Mouse (Mus musculus): Measurements from ENCODE around the gene Olfr1357. TPM values are rescaled to one million over a fixed set of nuclear protein-coding genes. Genes with fewer than 3 reads are reported as not detected.
A peak's percentile ranks its signal among the peaks of the same experiment; 100 is the strongest.

The Olfr1357 gene
- total RNA-seq, 4 experiments from 2014 or later = not detected

DNA sequence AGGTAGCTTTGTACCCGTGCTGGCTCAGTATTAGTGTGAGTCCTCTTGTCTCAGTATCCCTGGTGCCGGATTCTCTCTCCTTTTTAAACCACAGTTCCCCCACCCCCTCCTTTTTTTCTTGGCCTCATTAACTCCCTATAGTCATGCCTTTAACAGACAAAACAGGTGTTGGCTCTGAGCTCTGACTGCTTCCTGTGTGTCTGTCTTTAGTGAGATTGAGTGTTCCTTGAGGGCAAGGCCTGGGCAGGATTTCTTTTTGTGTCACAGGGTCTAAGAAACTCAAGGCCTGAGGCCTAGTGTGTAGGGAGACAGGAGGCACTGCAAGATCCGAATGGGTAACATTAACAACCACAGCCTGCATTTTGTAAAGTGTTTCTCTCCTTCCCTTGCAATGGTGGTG is 39.7 kb downstream of the Olfr1357 start:
- no peak for DNase-seq

DNA sequence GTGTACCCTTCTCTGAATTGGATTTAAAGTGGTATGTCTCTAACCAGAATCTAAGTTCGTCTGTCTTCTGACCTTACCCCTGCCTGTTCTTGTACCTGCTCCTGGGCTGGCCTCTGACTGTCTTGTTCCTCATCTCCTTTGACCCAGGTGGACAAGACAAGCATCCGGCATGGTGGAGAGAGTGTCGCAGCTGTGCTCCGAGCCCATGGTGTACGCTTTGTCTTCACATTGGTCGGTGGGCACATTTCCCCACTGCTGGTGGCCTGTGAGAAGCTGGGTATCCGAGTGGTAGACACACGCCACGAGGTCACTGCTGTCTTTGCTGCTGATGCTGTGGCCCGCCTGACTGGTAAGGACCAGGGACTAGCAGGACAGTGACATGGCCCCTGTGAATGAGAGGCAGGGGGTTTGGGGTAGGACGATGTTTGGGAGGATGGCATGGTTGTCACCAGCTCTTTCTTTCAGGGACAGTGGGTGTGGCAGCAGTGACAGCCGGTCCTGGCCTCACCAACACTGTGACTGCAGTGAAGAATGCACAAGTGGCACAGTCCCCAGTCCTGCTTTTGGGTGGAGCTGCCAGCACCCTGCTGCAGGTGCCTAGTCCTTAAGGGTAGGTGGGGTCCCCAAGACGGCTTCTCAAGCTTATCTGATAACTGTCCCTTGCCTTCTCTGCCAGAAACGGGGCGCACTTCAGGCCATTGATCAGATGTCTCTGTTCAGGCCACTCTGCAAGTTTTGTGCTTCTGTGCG is 41.3 kb downstream of the Olfr1357 start:
- no peak for DNase-seq

DNA sequence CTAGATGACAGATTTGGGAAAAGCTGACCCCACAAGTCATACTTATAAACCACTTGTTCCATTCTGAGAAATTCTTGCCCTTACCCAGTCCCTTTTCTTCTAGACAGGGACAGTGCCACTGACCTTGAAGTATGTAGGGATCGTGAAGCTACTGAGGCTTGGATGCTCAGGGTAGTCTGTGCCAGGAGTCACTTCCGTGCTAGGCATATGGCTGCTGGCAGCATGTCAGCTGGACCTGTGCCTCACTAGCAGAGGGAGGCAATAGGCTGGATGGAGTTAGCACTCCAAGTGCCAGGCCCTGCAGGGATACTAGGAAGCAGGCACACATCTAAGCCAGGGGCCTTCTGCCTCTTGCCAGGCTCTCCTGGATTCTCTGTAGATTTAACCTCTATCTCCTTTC is 42.2 kb downstream of the Olfr1357 start:
- DNase-seq = no peak

DNA sequence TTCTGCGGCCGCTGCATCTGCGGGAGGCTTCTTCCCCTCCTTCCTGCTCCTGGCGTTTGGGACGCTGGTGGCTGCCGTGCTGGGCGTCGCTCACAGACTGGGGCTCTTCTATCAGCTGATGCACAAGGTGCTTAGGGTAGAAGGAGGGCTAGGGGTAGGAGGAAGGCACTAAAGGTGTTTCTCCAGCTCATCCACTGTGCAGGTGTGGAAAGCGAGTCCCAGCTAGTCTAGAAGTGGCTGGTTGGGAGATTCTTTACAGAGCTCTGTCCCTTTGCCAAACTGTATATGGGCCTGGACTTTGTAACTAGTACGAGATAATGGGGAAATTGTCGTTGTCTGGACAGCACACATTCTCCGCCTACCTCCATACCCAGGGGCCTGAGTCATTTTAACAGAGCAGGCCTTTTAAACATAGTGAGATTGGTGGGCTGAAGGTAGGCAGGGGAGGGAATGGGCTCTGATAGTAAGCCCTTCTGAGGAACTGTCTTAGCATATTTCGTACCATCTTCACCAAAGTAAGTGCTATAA is 42.7 kb downstream of the Olfr1357 start:
- no peak for DNase-seq

DNA sequence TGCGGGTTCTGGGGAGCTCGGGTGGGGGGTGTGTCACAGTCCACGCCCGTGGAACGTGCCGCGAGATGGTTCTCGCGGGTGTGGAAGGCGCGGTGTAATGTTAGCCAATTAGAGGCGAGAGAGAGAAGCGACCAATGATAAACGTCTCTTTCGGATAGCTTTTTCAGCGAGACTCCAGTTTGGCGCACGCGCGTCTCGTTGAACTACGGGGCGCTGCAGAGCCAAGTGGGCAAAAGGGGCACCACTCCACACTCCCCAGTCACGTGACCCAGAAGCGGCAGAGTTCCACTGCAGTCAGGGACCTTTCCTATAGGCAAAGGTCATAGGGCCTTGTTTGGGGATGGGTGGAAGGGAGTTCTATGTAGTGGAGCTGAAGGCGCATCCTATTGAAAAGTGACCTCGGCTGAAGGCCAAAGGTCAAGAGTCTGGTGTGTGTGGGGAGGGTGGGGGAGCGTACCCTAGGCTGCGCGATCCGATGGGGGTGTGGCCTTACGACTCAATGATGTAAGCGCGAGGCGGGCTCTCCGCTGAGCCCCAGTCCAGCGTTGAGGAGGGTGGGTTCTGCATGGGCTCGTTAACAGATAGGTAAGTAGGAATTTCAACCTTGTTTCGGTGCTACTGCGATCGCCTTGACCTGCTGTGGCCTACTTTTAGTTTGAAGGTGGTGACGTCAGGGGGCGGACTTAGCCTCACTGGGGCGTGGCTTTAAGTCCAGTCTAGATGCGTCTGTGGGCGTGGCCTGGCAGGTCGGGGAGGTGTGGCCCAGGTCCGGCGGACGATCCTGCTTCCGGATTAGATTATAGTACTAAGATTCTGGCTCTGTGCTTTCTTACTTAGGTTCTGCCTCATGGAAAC is 43.4 kb downstream of the Olfr1357 start, which contains the start of gene Ilvbl:
Gene Ilvbl, plus strand, starts transcription at position 97 of the 855 bp plus-strand sequence.
- peak; percentile 94 for DNase-seq

DNA sequence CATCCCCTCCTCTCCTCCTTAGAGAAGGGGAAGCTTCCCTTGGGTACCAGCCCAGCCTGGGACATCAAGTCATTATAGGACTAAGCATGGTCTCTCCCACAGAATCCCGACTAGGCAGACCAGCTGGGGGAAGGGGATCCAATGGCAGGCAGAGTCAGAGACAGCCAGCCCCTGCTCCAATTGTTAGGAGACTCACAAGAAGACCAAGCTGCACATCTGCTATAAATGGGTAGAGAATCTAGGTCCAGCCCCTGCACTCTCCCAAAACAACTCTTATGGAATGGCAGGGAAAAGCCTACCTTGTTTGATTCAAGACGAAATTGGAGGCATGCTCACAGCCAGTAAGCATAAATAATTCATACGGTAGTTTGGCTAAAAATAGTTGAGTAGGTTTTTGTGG is 44.6 kb downstream of the Olfr1357 start:
- DNase-seq = no peak

DNA sequence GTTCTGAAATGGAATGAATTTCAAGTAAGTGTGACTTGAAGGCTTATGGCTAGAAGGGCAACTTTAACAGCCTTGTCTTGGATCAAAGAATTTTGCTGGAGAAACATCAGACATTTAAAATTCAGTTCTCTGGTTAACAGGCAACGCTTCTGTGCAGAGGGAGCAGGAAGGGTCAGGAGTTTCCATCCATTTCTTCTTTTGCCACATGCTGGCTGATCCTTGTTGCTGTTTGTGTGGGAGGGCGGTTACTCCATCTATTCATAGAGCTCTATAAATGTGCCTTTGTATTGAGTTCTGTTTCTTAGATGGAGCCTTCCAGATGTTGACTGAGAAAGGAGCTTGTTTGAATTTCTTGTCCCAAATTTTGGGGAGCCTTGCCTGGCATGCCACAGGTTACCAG is 47.0 kb downstream of the Olfr1357 start:
- DNase-seq = no peak

DNA sequence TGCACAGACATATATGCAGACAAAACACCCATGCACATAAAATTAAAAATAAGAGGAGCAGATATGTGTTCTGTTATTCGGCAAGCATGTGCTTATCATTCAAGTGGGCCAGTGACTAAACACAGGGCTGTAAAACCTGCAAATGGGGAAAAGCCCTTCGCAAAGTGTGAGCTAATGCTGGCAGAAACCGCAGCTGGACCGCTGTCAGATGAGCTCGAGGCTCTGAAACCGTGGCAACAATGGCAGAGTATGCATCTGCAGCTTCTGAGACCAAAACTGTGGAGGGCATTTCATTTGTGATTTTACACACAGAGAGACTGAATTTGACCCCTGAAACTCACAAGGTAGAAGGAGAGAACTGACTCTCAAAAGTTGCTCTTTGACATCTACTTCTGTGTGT is 47.5 kb downstream of the Olfr1357 start:
- no peak for DNase-seq

DNA sequence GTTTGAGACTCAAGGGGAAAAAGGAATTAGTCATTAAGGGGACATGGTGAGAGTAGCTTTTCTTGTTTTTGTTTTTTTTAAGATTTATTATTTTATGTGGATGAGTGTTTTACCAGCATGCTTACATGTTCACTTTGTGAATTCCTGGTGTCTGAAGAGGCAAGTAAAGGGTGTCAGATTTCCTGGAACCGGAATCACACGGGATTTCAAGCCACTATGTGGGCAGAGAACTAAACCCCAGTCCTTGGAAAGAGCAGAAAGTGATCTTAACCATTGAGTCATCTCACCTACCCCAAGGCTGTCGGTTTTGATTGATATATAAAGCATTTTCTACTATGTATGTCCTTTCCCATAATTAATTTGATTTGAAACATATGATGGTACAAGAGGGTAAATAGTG is 48.2 kb downstream of the Olfr1357 start:
- DNase-seq = no peak

DNA sequence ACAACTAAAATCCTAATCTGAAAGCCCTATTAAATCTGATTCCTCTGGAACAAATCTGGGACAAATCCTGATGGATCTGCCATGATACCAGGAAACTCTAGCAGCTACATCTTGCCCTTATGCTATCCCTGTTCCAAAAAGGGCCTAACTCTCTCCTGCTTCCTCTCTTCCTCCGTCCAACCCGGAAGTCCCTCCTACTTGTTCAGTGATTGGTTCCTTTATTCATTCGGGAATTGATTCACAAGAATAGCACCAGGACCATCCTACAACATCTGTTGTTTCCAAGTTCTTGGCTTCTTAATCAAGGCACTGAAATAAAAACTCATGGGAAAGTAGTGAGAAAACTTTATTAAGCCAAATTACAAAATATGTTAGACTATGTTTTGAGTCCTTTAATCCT is 48.7 kb downstream of the Olfr1357 start:
- DNase-seq = no peak

DNA sequence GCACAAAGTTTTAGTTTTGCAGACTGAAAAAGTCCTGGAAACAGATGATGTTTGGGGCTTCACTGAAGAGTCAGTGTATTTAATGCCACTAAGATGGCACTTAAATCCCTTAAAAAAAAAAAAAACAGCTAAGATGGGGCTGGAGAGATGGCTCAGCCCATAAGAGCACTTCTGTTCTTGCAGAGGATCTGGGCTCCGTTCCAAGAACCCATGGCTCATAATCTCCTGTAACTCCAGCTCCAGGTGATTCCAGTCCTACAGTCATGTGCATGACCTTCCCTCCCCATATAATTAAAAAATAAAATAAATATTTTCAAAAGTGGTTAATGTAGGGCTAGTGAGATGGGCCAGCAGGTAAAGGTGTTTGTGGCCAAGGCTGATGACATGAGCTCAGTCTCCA is 52.8 kb downstream of the Olfr1357 start:
- DNase-seq = no peak

Other genes starting within 250 kb of the Olfr1357 start
- gene Rrp1, start 205.0 kb downstream of the Olfr1357 start, total RNA-seq (2022) = 100 to 1,000 TPM; 215 to 262 (median 251) TPM
- gene Cstb, start 192.4 kb downstream of the Olfr1357 start, total RNA-seq (2022) = 100 to 1,000 TPM; 276 to 340 (median 329) TPM
- 10 to 100 TPM; 31.7 to 46.1 (median 42.1) TPM for gene Pdxk, start 153.1 kb downstream of the Olfr1357 start, total RNA-seq (2022)
- not detected for gene Olfr1358, start 100.6 kb downstream of the Olfr1357 start, total RNA-seq (2022)
- gene Ilvbl, start 43.7 kb downstream of the Olfr1357 start, total RNA-seq (2022) = 10 to 100 TPM; 58.3 to 68.8 (median 61.9) TPM
- gene Syde1, start 26.1 kb downstream of the Olfr1357 start, total RNA-seq (2022) = 10 to 100 TPM; 33.9 to 74.0 (median 52.2) TPM
- gene Casp14, start 100.2 kb upstream of the Olfr1357 start, total RNA-seq (2022) = not detected
- not detected for gene Ccdc105, start 135.0 kb upstream of the Olfr1357 start, total RNA-seq (2022)
- gene Slc1a6, start 162.4 kb upstream of the Olfr1357 start, total RNA-seq (2022) = under 1 TPM in 3 of 4 experiments, not detected in 1; 0.13 to 0.77 (median 0.20) TPM
- gene Olfr1356, start 234.1 kb upstream of the Olfr1357 start, total RNA-seq (2022) = not detected

All from adrenal gland, adult 8-10 months (tissue).